Mouse (Mus musculus): ENCODE measurements at regions not wholly inside any gene's neighbourhood (a gene's known extent, or its start where the extent isn't known, plus 50 kb on each side); places are given as distances from the start of the nearest gene placed in this dataset.

- DNase-seq, result peak; percentile 61 to 79
Observed at GRCm38 (mm10) chr8:76038526-76038925, 590.0 kb downstream of the Iqcm start.

GRCm38 (mm10) chr8:76052003-76052402, 603.5 kb downstream of the Iqcm start:
- peak; percentile 61 to 67 for DNase-seq

GRCm38 (mm10) chr8:76067721-76068120, 619.2 kb downstream of the Iqcm start:
- DNase-seq, result peak; percentile 35 to 51

- DNase-seq, result no peak
Observed at GRCm38 (mm10) chr8:76072671-76073351, 624.3 kb downstream of the Iqcm start.

GRCm38 (mm10) chr8:76120587-76121145, 672.2 kb downstream of the Iqcm start:
- no peak for DNase-seq

- peak; percentile 2 to 4 for DNase-seq
Observed at GRCm38 (mm10) chr8:76127486-76127885, 679.0 kb downstream of the Iqcm start.

GRCm38 (mm10) chr8:76137219-76137618, 688.7 kb downstream of the Iqcm start:
- no peak for DNase-seq

- DNase-seq, result no peak
Observed at GRCm38 (mm10) chr8:76148681-76149080, 700.2 kb downstream of the Iqcm start.

- DNase-seq, result no peak
Observed at GRCm38 (mm10) chr8:76182520-76182919, 716.7 kb upstream of the Nr3c2 start.

GRCm38 (mm10) chr8:76183836-76184235, 715.4 kb upstream of the Nr3c2 start:
- DNase-seq, result no peak

GRCm38 (mm10) chr8:76187293-76187692, 711.9 kb upstream of the Nr3c2 start:
- DNase-seq, result no peak

- no peak for DNase-seq
Observed at GRCm38 (mm10) chr8:76211891-76212290, 687.4 kb upstream of the Nr3c2 start.

- DNase-seq, result no peak
Observed at GRCm38 (mm10) chr8:76217819-76218580, 681.2 kb upstream of the Nr3c2 start.

- no peak for DNase-seq
Observed at GRCm38 (mm10) chr8:76230847-76231246, 668.4 kb upstream of the Nr3c2 start.

- DNase-seq, result no peak
Observed at GRCm38 (mm10) chr8:76249194-76249593, 650.0 kb upstream of the Nr3c2 start.

- DNase-seq, result no peak
Observed at GRCm38 (mm10) chr8:76252161-76253010, 646.9 kb upstream of the Nr3c2 start.
